Mouse (Mus musculus) limb, embryonic 13.5 days (tissue): Measurements from ENCODE around the gene Etl4. TPM values are rescaled to one million over a fixed set of nuclear protein-coding genes. Genes with fewer than 3 reads are reported as not detected.
"Not testable (repeated sequence)": the region's sequence is repeated elsewhere in the genome, so short reads cannot be mapped to it uniquely, and the experiment has no call there.

Source experiments
- ATAC-seq: fragments of 200-750 bp; cut with Nextera tagmentation; 2 replicates; pipeline ENCODE4 v1.8.0; 2017; ENCODE audit warnings: low read depth, moderate number of reproducible peaks, moderate TSS enrichment; ENCODE audit not compliant: low FRiP score
- H3K27ac ChIP-seq: fragments of 300-500 bp; sonication (generic); 2 replicates; pipeline ENCODE4 v1.5.1; 2015; ENCODE audit warnings: inconsistent platforms, mild to moderate bottlenecking, moderate library complexity
- H3K27me3 ChIP-seq: fragments of 300-500 bp; sonication (generic); 2 replicates; pipeline ENCODE4 v1.6.1; 2015; ENCODE audit warnings: mild to moderate bottlenecking, inconsistent platforms
- H3K36me3 ChIP-seq: fragments of 300-500 bp; sonication (generic); 2 replicates; pipeline ENCODE4 v1.6.1; 2015; ENCODE audit warnings: inconsistent platforms, mild to moderate bottlenecking, moderate library complexity
- H3K4me1 ChIP-seq: fragments of 300-500 bp; sonication (generic); 2 replicates; pipeline ENCODE4 v1.6.1; 2015; ENCODE audit warnings: inconsistent platforms
- H3K4me2 ChIP-seq: fragments of 300-500 bp; sonication (generic); replicated peaks from 2 replicates; pipeline ENCODE4 v1.6.1; 2015; ENCODE audit warnings: inconsistent platforms, mild to moderate bottlenecking, moderate library complexity
- H3K4me3 ChIP-seq: fragments of 300-500 bp; sonication (generic); 2 replicates; pipeline ENCODE4 v1.5.1; 2015; ENCODE audit warnings: moderate library complexity, mild to moderate bottlenecking, inconsistent platforms
- H3K9ac ChIP-seq: fragments of 300-500 bp; sonication (generic); 2 replicates; pipeline ENCODE4 v1.6.1; 2015; ENCODE audit warnings: mild to moderate bottlenecking, inconsistent platforms
- H3K9me3 ChIP-seq: fragments of 300-500 bp; sonication (generic); 2 replicates; pipeline ENCODE4 v1.6.1; 2016; ENCODE audit warnings: inconsistent platforms
- WGBS: fragments of 180-500 bp; shearing (Covaris S2); methylation state at CpG from one replicate; pipeline ENCODE4 v1.1.7; 2015; 5-methylcytosine and 5-hydroxymethylcytosine counted together
- polyA plus RNA-seq: library from polyadenylated mRNA; unstranded; fragments of >200 nt; fragmentation: Nextera tagmentation; extraction: Ambion mirVana; gene quantifications from 2 replicates; pipeline ENCODE4 v1.2.1, GENCODE M21; 2015

Etl4 gene
- polyA plus RNA-seq, 1 experiment from 2014 or later, result 25.6 TPM

GRCm38 (mm10) chr2:20654598-20655340, 745.2 kb downstream of the Etl4 start:
- 0 out of 2 replicates have a peak, but pooled peaks cover 4% of the 10 kb centered on the region for H3K4me1 ChIP-seq
- H3K36me3 ChIP-seq, result no peaks in the 10 kb centered on the region
- no peak overlapping the region for H3K27ac ChIP-seq
- H3K4me2 ChIP-seq, result no peak overlapping the region
- no peak overlapping the region for H3K9ac ChIP-seq
- no peaks in the 10 kb centered on the region for H3K9me3 ChIP-seq
- ATAC-seq, result no peak
- H3K27me3 ChIP-seq, result no peaks in the 10 kb centered on the region
- WGBS, result 43% methylated on average over 9 of the region's 9 CpGs
- H3K4me3 ChIP-seq, result no peak overlapping the region

DNA sequence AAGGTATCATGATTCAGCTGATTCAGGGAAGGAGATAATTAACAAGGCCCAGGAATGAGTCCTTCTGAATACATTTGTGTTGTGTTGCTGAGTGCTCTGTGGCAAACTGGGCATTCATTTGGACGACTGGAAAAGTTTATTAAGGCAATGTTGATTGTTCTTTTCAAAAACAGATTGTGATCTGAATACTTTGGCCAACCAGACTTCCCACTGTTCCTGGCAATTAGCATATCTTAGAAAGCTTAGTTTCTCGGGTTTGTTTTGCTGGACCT, 745.7 kb downstream of the Etl4 start:
- Histone ChIP-seq H3K27ac (no peak overlapping the region), H3K27me3 (no peaks in the 10 kb centered on the region), H3K36me3 (no peaks in the 10 kb centered on the region), H3K4me1 (0 out of 2 replicates have a peak, but pooled peaks cover 4% of the 10 kb centered on the region), H3K9ac (no peak overlapping the region), H3K9me3 (no peaks in the 10 kb centered on the region), H3K4me3 (no peak overlapping the region), H3K4me2 (no peak overlapping the region)
- no peak for ATAC-seq
- 35% methylated on average over 2 of the region's 2 CpGs for WGBS

DNA sequence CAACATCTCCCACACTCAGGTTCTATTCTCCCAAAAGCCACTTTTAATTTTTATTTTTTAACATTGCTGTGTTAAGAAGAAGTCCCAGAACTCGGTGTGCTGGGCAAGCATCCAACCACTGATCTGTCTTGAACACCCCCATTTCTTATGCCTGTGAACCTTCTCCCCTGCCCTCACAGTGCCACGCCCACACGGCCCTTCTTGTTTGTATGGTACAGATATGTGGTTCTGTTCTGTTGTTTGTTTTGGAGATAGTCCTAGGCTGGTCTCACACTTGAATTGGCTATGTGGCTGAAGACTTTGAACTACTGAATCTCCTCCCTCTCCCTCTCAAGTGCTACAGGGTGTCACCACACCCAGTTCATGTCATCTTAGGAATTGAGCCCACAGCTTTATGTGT, 748.3 kb downstream of the Etl4 start:
- H3K4me2 ChIP-seq, result no peak overlapping the region
- no peak overlapping the region for H3K4me3 ChIP-seq
- no peaks in the 10 kb centered on the region for H3K36me3 ChIP-seq
- no peaks in the 10 kb centered on the region for H3K27me3 ChIP-seq
- H3K4me1 ChIP-seq, result 0 out of 2 replicates have a peak, but pooled peaks cover 4% of the 10 kb centered on the region
- H3K27ac ChIP-seq, result no peak overlapping the region
- H3K9me3 ChIP-seq, result no peaks in the 10 kb centered on the region
- no peak for ATAC-seq
- WGBS, result 81% methylated on average over 3 of the region's 3 CpGs
- no peak overlapping the region for H3K9ac ChIP-seq

DNA sequence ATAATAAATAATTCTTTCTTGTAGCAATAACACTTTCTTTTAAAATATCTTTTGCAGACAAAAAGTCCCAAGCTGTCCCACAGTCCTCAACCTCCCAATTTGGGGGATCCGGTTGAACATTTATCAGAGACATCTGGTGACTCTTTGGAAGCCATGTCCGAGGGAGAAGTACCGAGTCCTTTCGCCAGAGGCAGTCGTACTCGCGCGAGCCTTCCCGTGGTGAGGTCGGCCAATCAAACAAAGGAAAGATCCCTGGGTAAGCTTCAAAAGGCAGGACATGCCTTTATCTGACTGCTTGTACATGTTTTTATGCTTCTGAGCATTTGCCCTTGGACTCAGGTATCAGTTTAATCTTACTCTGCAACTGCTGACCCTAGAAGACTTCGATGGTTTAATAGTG, 752.3 kb downstream of the Etl4 start:
- Histone ChIP-seq H3K9ac (no peak overlapping the region), H3K27ac (no peak overlapping the region), H3K4me1 (0 out of 2 replicates have a peak, but pooled peaks cover 2% of the 10 kb centered on the region), H3K9me3 (no peaks in the 10 kb centered on the region), H3K4me3 (no peak overlapping the region), H3K36me3 (no peaks in the 10 kb centered on the region), H3K4me2 (no peak overlapping the region), H3K27me3 (no peaks in the 10 kb centered on the region)
- 93% methylated on average over 11 of the region's 11 CpGs for WGBS
- no peak for ATAC-seq

GRCm38 (mm10) chr2:20662696-20663095, 753.1 kb downstream of the Etl4 start:
- ATAC-seq, result no peak
- H3K4me3 ChIP-seq, result no peak overlapping the region
- 85% methylated on average over 3 of the region's 3 CpGs for WGBS
- H3K27ac ChIP-seq, result no peak overlapping the region; the same call in 1 of the 2 replicates
- H3K27me3 ChIP-seq, result no peaks in the 10 kb centered on the region
- H3K4me2 ChIP-seq, result no peak overlapping the region
- no peak overlapping the region for H3K9ac ChIP-seq
- H3K4me1 ChIP-seq, result 0 out of 2 replicates have a peak, but pooled peaks cover 2% of the 10 kb centered on the region
- no peaks in the 10 kb centered on the region for H3K9me3 ChIP-seq
- H3K36me3 ChIP-seq, result no peaks in the 10 kb centered on the region

DNA sequence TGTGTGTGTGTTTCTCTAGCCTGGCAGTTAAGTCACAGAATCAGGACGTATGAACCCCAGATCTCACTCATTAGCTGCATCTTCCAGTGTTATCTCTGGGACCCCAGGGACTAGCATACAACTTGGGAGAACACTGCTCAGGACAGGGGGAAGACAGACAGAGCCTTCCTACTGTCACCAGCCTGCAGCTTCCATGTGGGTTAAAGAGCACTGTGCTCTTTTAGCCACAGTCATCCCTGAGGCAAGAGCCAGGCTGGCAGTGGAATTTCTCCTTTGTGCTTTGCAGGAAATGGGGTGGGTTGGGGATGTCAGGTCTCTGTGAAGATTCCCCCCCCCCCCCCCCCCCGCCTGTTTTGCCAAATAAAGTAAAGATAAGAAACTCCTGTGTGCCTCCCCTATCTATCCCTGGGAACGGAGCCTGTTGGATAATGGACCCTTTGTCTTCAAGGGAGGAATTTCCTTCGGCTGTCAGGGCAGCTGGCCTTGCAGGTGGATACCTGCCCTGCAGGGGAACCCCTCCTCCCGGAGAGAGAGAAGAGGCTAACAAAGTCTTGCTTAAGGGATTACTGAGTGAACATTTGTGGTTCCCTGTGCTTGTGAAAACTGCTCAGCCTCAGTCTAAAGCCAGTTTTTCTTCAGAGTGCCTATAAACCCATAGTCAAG, 755.9 kb downstream of the Etl4 start:
- 0 out of 2 replicates have a peak, but pooled peaks cover 2% of the 10 kb centered on the region for H3K4me1 ChIP-seq
- ATAC-seq, result 0 out of 2 replicates have a peak, but pooled peaks have one; percentile 9
- WGBS, result 20% methylated on average over 4 of the region's 5 CpGs

DNA sequence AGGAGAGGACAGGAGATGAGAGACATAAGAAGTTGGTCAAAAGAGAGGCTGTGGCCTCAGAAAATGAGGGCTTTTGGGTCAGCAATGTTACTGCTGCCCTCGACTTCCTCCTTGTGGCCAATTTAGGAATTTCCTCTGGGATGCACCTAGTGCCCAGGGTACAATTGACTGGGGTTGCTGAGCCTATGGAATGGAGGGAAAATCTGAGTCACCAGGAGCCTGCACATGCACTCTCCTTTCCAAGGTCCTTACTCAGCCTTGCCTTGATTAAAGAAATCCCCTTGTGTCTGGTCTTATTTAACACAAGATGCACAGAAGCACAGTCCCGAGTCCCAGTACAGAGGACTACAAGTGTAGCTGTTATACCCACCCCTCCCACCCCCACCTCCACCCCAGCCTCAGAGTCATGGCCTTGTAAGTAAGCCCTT, 756.5 kb downstream of the Etl4 start:
- Histone ChIP-seq H3K36me3 (no peaks in the 10 kb centered on the region), H3K27ac (no peak overlapping the region), H3K4me1 (0 out of 2 replicates have a peak, but pooled peaks cover 2% of the 10 kb centered on the region), H3K9ac (no peak overlapping the region), H3K27me3 (no peaks in the 10 kb centered on the region), H3K4me3 (no peak overlapping the region), H3K9me3 (no peaks in the 10 kb centered on the region), H3K4me2 (no peak overlapping the region)
- peak; percentile 54 for ATAC-seq
- WGBS, result 26% methylated on average over 2 of the region's 2 CpGs

More for the DNA sequence above, 755.9 kb downstream of the Etl4 start:
- Histone ChIP-seq H3K27ac (no peak overlapping the region), H3K36me3 (no peaks in the 10 kb centered on the region), H3K9me3 (no peaks in the 10 kb centered on the region), H3K27me3 (no peaks in the 10 kb centered on the region), H3K4me3 (no peak overlapping the region), H3K4me2 (no peak overlapping the region), H3K9ac (no peak overlapping the region)

GRCm38 (mm10) chr2:20667876-20668275, 758.3 kb downstream of the Etl4 start:
- WGBS, result 87% methylated on average over 3 of the region's 3 CpGs
- no peak overlapping the region for H3K4me3 ChIP-seq
- no peak overlapping the region for H3K4me2 ChIP-seq
- no peak overlapping the region for H3K9ac ChIP-seq
- H3K27ac ChIP-seq, result no peak overlapping the region
- no peaks in the 10 kb centered on the region for H3K36me3 ChIP-seq
- no peaks in the 10 kb centered on the region for H3K27me3 ChIP-seq
- H3K9me3 ChIP-seq, result no peaks in the 10 kb centered on the region
- 0 out of 2 replicates have a peak, but pooled peaks cover 9% of the 10 kb centered on the region for H3K4me1 ChIP-seq
- no peak for ATAC-seq

DNA sequence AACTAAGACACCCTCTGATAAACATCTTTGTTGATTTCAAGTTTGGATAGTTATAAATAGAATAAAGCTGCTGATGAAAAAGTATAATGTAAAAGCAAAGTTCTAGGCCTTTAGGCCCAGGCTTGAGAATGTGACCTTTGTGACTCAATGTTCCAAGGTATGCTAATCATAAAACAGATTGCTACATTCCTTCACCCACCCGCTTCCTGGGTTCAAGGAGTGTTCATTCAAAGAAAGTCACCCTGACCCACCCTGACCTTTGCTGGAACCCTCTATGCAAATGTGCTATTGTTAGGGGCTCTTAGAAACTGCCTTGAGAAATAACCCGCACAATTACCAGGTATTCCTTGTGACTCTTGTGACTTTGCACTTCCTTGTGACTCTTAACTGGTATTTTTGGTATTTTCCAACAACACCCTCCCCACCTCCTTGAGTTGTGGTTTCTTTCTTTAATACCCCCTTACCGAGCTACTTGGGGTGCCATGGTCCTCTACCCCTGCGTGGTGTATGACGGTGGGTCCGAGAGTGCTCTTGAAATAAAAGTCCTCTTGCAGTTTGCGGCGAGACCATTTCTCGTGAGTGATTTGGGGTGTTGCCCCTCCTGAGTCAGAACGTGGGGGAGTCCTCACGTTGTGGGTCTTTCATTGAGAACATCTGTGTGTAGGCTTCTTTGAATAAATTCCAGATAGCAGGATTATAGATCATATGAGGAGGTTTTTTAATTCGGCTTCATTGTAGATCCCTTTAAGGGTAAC, 758.9 kb downstream of the Etl4 start:
- not testable (repeated sequence) for H3K4me1 ChIP-seq, H3K27me3 ChIP-seq, H3K4me3 ChIP-seq, H3K36me3 ChIP-seq, H3K27ac ChIP-seq, H3K4me2 ChIP-seq, H3K9me3 ChIP-seq, H3K9ac ChIP-seq, ATAC-seq
- WGBS, result 81% methylated on average over 12 of the region's 12 CpGs

DNA sequence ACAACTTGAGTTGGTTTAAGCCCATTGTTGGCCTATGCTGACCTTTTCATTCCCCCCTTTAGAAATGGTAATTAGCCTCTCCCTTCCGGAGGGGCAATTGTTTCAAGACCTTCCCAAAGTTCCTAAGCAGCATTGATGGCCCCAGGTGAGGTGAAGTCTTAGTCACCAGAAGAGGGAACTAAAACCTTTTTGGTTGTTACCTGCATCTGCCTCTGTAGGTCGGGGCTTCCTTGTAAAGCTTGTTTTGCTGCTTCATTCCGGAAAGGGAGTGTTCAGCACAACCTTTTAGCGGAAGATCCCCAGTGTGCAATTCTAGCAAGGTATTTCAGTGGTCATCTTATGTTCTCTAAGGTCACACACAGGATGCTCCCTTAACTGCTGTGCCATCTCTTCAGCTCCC, 759.8 kb downstream of the Etl4 start:
- 76% methylated on average over 4 of the region's 4 CpGs for WGBS
- Histone ChIP-seq H3K4me1 (0 out of 2 replicates have a peak, but pooled peaks cover 9% of the 10 kb centered on the region), H3K9me3 (no peaks in the 10 kb centered on the region), H3K4me2 (no peak overlapping the region), H3K4me3 (no peak overlapping the region), H3K27ac (no peak overlapping the region), H3K36me3 (no peaks in the 10 kb centered on the region), H3K9ac (no peak overlapping the region), H3K27me3 (no peaks in the 10 kb centered on the region)
- no peak for ATAC-seq

GRCm38 (mm10) chr2:20671546-20672255, 762.1 kb downstream of the Etl4 start:
- 0 out of 2 replicates have a peak, but pooled peaks cover 6% of the 10 kb centered on the region for H3K4me1 ChIP-seq
- 37% methylated on average over 13 of the region's 13 CpGs for WGBS
- H3K9me3 ChIP-seq, result no peaks in the 10 kb centered on the region
- no peaks in the 10 kb centered on the region for H3K36me3 ChIP-seq
- no peak overlapping the region for H3K4me2 ChIP-seq
- H3K27ac ChIP-seq, result no peak overlapping the region
- no peak overlapping the region for H3K9ac ChIP-seq
- no peaks in the 10 kb centered on the region for H3K27me3 ChIP-seq
- H3K4me3 ChIP-seq, result no peak overlapping the region
- no peak for ATAC-seq
